Mouse (Mus musculus) ovary, postnatal 36 days (tissue): Measurements from ENCODE around the gene Dync1li1.

Experiments used
- DNase-seq: peaks from one replicate; pipeline ENCODE4 v3.0.0; 2022; ENCODE audit warnings: low spot score, mixed read lengths

Dync1li1 gene

GRCm38 (mm10) chr9:114768066-114768465 is 79.5 kb downstream of the Dync1li1 start:
- DNase-seq, result no peak

DNA sequence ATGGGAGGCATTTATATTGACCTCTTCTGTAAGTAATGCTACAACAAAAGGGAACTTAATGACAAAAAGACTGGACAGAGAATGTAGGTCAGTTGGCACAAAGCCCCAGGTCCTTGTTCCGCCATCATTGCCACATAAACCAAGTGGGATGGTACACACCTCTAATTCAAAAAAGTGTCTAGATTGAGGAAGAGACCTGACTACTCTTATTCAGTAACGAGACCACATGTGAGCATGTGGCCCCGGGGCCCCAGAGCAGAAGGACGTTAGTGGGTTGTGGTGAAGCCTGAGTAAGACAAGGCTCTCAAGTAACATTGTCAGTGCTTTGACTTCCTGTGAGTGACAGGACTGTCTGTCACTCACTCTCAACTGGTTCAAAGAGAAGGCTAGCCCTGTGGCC is 81.6 kb downstream of the Dync1li1 start:
- no peak for DNase-seq

DNA sequence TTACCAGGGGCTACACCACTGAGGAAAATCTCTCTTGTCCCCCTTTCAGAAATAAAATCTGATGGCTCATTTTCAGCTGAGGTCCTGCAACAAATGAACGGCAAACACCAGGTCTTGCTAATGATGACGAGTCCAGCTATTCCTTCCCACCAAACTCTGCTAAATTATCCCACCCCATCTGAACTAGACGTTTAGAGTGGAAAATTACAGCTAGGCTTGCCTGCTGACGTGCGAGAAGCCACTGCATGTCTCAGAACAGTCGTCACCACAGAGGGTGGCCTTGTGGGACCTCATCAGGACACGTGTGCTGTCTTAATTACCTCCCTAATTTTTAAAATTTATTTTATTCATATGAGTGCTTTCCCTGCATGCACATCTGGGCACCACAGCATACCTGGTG is 83.0 kb downstream of the Dync1li1 start:
- no peak for DNase-seq
